Mouse (Mus musculus): ENCODE measurements around the gene Kcnn3.

Gene Kcnn3

DNA sequence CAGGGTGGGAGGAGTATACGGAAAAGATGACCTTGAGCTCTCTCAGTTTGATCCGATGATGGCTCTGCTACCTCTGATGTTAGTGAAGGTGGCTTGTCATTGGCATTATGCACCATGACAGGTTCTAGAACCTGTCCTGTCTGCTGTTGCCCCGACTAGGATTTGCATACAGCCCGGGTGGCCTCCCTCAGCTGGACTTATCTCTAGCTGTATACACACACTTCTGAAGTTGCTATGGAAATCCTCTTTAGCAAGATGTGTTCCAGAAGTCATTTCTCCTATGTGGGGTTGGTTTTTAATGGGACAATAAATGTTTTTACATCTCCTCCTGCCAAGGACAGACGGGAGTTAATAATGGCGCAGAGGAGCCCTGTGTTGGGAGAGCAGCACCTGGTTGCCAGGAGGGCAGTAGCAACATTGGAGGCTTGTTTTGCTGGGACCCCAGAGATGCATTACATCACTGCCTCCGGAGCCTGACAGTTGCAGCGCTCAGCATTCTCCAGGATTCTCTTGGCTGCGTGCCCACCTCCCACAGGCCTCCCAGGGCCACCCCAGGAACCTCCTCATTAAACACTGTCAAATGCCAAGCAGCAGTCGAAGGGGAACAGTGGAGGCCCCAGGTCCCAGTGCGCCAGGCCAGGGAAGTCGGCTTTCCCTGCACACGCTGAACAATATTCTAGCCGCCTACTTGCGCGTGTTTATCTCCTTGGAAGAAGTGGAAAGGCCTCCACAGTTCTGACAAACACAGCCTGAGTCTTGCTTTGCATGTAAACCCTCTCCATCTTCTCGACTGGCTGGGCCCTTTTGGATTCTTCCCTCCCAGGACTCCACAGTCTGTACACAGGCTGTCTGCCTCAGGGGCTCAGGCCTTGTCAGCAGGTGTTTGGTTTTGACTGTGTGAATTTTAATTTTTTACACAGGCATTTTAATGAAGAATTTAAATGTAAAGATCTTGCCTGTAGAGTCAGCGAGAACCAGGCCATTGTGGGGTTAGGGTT is 93.9 kb downstream of the Kcnn3 start:
- DNase-seq (ENCODE audit: low spot score in 2 of 2): no peak

DNA sequence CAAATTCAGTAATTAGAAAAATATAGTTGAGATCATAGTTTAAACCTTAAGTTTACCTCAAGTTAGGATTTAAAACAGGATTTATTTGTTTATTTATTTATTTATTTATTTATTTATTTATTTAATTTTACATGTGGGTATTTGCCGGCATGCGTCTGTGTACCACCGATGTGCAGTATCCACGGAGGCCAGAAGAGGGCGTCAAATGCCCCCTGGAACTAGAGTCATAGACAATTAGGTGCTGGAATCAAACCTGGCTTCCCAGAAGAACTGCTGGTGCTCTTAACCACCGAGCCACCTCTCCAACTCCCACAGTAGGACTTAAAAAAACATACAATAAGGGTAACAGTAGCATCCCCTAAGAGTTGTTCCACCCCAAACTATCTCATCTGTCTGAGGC is 96.9 kb downstream of the Kcnn3 start:
- DNase-seq (ENCODE audit: low spot score in 2 of 2): no peak

DNA sequence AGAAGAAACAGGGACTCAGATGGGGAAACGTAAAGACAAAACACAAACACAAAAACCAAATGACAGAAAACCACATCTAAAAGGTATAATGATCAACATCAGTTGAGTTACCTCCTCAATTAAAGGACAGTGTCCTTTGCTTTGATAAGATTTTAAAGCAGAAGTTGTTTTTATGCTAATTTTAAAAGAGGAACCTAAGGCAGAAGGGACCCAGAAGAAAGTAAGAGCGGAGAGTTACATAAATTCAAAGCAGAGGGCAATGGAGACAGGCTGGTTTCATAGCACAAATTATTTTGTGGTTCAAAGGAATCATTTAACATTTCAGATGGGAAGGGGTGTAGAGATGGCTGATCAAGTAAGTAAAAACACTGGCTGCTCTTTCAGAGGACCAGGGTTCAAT is 97.4 kb downstream of the Kcnn3 start:
- no peak for DNase-seq (ENCODE audit: low spot score in 2 of 2)

DNA sequence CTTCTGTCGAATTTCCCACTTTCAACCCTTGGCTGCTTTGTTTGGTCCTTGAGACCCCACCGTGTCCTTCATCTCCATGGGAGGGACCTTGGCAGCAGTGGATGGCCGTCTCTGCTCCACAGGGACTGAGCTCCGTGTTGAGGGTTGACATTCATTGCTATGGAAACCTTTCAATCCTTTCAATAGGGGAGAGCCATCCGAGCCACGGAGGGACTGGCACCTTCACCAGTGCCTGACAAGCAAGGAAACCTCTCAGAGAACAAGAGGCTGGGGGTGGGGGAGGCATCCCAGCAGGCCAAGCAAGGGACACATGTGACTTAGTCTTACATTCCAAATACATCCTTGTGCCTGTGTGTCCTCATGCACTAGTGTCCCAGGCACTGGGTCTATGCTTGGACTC is 102.9 kb downstream of the Kcnn3 start:
- no peak for DNase-seq (ENCODE audit: low spot score in 2 of 2)

DNA sequence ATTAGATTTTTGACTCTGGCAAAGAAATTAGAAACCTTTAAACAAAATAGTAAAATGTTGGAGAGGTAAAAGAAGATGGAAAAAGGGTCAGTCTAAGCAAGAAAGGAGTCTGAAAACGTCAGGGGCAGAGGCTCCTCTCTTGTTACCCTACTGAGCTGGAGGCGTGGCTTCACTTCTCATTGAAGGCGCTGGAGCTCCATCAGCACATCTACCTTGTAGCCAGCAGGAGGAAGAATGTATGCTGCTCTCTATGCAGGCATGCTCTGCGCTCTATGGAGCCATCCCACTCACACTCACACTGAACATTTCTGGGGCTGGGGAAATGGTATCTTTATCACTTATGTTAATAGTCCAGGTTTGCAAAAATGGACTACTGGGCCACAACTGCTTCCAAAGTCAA is 103.6 kb downstream of the Kcnn3 start:
- DNase-seq (ENCODE audit: low spot score in 2 of 2): no peak

DNA sequence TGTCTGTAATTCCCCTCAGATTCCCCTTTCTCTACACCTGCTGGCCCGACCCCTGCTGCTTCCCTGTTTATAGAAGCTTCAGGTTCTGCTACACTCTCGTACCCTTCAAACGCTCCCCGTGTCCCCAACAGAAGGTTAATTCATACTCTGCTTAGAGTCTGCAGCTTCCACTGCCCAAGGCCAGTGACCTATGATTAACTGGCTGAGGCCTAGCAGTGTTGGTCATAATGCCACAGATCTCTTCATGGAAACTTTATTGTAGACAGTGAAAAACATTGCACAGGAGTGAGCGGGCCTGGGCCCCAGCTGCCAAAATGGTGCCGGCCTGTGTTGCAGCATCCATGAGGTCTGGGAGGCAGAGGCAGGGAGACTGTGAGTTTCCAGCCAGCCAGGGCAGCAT is 104.0 kb downstream of the Kcnn3 start:
- DNase-seq (ENCODE audit: low spot score in 2 of 2): no peak

DNA sequence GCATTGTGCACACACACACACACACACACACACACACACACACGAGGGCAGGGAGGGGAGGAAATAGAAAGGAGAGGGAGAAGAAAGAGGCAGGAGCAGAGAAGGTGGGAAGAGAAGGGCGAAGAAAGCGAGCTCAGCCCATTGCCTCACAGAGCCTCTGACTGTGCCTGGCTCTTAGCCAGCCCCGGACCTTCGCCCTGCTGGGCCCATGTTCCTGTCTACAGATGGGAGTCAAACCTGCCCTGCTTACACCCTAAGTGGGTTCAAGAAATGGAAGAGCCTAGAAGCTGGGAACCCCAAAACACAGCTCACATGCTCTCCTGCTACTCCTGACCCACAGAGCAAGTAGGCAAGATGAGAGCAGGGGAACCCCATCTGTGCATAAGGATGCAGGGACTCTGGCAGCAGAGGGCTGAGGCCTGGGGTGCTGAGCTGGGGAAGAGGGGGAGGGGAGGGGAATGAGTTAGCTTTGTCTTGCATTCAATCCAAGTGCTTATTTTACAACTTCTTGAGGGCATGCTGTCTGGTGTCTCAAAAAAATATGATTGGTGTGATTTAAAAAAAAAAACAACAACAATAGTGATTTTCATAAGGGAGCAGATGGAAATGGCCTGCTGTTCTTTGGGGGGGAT is 105.0 kb downstream of the Kcnn3 start:
- no peak for DNase-seq (ENCODE audit: low spot score in 2 of 2)

DNA sequence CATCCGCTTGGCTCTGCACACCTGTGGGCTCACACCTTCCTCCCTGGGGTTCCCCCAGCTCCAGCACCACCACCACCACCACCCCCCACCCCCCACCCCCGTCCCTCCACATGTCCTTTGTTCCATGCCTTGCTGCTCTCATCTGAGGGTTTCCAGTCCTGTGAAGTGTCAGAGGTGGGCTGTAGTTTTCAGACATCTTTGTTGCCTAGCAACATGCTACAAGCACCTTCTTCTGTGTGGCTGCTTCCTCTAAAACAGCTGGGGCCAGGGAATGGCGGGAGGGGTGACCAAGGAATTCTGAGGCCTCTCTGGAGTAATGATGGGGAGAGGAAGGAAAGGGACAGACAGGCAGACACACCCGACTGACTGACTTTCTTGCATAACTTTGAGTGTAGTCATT is 106.6 kb downstream of the Kcnn3 start:
- DNase-seq (ENCODE audit: low spot score in 2 of 2): no peak

DNA sequence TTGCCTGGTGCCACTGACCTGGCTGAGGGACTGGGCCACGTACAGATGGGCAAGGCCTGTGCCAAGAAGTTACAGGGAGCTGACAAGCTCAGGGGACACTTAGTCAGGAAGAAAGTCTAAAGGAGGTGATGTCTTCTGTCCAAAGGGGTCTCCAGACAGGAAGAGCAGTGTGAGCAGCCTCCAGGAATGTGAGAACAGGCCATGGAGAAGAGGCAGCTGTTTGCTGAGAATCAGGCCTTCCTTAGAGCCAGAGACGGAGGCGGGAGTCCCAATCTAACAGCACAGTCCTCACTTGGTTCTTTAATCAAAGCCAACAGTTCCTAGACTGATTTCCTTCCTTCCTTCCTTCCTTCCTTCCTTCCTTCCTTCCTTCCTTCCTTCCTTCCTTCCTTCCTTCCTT is 109.8 kb downstream of the Kcnn3 start:
- no peak for DNase-seq (ENCODE audit: low spot score in 2 of 2)

DNA sequence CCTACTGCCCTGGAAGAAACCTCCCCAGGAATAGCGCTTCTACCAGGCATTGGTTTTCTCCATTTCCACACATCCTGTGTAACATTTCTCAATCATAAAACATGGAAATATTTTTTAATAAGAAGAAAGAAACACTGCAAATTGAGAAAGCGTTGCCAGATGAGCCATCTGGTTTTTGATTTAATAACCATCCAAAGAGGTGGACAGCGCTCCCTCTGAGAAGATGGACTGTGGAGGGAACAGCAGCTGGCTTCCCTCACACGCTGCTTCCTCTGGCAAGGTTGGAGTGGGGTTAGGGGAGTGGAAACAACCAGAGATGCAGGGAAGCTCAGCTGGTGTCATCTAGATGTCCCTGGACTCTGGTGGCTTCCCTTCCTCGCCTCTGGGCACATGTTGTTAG is 111.8 kb downstream of the Kcnn3 start:
- DNase-seq (ENCODE audit: low spot score in 2 of 2): no peak

DNA sequence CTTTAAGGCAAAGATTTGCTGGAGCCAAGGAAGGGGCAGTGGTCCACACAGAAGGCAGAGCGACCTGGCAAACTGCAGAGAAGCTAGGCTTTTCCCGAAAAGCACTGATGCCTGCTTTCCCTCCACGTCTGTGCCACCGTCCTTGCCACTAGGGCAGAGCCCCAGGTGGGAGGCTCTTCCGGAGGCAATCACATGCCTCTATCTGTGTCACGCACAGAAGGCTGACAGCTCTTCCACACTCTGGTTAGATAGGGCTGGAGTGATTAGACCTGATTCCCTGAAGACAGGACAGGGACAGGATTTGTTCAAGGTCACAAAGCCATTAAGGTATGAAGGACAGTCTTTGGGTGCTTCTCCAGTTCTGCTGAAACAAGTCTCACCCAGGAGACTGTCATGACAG is 113.6 kb downstream of the Kcnn3 start:
- no peak for DNase-seq (ENCODE audit: low spot score in 2 of 2)

DNA sequence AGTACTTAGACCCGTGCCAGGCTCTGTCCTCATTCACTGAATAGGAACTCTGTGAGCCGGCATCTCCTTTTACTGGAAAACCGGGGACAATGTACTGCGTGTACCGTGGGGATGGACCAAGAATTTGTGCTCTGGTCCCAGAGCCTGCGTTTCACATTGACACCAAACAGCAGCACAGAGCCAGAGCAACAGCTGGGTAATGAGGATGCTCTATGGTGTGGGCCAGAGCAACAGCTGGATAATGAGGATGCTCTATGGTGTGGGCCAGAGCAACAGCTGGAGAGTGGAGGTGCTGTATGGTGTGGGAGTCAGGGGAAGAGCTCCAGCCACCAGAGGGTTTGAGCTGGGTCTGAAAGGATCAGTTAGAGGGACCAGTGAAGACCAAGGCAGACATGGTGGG is 114.0 kb downstream of the Kcnn3 start:
- DNase-seq (ENCODE audit: low spot score in 2 of 2): no peak

DNA sequence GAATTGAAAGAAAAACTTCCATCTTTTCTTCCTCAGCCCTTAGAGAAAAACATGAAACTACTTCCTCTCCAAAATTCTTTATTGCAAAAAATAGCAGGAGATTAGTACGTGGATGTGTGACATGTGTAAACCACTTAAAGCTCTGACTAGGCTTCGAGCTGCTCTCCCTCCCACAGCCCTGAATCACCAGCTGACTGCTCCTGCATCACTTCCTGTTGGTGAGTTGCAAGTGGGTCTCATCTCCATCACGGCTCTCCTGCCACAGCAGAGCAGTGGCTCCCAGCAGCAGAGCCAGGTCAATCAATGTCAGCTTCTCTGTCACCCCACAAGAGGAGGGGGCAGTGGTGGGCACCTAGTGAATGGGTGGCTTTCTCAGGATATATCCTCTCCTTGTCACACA is 120.8 kb downstream of the Kcnn3 start:
- no peak for DNase-seq (ENCODE audit: low spot score in 2 of 2)

DNA sequence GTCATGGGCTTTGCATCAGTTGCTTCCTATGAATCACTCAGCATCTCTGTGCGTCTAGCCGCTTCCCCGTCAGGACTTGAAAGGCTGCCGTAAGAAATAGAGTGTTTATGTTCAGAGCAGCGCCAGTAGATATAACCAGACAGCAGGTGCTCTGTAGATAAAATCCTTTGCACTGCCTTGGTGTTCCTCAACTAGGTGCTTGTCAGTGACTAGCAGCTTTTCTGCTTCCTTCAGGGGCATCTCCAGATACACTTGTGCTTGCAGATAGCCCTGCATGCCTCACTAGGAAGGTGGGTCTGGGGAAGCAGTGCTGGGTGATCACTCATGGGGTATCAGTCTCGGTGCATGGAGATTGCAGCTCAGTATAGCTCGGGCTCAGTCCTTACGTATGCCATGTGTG is 123.4 kb downstream of the Kcnn3 start:
- DNase-seq (ENCODE audit: low spot score in 2 of 2): no peak

DNA sequence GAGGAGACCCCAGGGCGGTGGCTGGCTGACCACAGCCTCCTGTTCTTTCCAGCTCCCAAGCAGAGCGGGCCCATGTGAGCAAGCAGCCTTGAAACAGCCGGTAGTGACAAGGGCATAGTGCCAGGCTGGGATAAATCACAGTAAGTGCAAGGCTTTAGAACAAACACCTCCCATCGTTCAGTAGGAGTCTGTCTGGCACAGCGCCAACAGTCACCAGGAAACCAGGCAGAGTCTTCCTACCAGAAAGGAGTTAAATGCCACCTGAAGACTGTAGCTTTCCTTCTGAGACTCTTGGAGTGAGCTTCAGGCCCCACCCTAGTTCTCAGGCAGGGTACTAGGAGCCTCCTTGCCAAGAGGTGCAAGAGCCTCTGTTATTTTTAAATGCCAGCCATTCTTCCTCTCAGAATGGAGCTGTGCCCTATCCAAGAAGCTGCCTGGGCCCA is 126.9 kb downstream of the Kcnn3 start:
- no peak for DNase-seq (ENCODE audit: low spot score in 2 of 2)

DNA sequence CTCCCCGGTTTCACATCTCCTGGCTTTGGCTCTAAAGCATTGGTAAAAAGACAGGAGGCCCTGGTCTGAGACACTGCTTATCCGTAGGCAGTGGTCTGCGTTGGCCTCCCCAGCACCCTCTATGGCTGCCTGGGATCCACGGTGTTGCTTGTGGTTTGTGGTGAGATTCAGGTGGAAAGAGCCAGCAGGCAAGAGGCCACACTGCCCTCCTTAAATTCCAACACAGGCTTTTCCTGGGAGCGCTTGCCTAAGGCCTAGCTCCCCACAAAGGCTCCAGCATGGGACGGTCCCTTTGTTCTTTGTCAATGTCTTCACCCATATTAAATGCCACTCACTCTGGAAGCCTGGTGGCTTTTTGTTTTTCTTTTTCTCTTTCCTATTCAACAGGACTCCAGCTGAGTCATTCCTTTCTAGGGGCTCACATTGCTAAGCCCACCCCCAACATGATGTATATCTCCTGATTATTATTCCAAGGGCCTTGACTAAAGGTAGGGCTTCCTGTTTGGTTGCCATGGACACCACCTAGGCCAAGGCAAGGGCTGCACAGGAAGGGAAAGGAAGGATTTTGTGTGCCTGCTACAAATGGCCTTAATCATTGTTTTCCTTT is 127.4 kb downstream of the Kcnn3 start:
- no peak for DNase-seq (ENCODE audit: low spot score in 2 of 2)

DNA sequence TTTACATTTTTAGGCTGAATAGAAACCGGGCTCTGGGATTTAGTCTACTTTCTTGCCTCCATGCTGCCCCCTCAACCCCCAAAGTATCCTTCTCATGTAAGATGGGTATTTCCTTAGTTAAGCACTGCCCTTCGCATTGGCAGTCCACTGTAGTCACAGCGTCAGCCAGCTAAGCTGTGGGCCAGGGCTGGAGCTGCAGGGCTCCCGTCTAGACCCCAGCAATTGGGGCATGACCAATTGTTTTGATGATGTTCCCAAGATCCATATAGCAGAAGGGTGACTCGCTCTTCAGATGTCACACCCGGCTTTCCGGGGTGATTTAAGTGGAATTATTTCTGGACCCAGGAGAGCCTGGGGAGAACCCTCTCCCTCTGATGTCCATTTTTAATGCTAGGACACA is 129.9 kb downstream of the Kcnn3 start:
- DNase-seq (ENCODE audit: low spot score in 2 of 2): no peak

DNA sequence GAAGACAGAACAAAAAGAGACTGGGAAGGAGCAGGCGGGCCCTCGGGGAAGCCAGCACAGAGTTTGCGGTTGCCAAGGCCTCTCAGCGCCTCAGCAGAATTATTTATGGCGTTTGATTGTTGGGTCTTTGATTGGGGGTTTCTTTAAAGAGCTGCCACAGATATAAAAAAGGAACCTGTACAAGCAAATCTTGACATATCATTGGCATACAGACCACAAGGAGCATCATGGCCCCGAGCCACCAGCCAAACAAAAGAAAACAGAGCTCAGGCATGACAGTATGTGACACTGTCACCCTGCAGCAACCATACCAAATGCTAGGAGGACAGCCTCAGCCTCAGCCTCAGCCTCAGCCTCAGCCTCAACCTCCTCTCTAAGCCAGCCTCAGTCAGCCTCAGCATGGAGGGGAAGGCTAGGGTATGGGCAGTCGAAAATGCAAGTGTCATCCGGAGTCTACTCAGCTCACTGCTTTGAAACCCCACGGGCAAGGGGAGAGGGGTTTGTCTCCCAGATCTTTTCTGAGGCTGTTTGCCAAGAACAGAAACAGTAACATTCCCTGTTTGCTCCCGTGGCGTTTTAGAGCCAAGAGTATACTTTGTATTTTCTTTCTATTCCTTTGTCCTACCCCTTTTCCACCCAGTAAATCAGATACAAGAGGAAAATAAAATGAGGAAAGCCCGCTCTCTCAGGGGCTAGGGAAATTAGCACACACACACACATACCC is 133.4 kb downstream of the Kcnn3 start:
- no peak for DNase-seq (ENCODE audit: low spot score in 2 of 2)

DNA sequence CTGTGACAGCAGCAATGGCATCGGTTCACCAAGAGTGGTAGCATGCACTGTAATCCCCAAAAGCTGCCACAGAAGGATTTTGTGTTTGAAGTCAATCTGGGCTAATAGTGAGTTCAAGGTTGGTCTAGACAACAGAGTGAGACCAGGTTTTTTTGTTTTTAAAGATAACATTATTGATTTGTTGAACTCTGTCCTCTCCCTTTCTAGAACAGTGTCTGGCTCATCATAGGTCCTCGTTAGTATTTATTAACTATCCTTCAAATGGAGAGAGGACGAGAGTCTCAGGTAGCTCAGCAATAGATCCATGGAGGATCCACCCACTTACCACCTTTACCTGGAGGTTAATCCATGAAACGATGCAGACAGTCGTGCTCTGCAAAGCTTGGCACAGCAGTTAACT is 137.1 kb downstream of the Kcnn3 start:
- no peak for DNase-seq (ENCODE audit: low spot score in 2 of 2)

DNA sequence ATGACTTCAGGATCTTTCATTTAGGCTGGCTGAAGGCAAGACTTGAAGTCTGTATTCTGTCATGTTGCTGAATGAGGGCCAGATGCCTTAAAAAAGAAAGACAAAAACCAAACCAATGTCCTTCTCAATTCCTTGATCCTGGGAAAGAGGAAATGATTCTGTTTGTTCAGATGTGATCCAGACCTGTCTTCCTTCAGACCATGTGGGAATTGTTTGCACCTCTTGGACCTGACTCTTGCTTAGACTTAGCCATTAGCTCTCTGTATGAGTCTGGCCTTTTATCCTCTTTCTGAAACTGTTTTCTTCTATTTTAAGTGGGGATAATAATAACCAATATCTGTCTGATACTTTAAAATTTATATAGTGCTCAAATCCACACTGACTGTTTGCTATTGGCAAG is 138.5 kb downstream of the Kcnn3 start:
- no peak for DNase-seq (ENCODE audit: low spot score in 2 of 2)

DNA sequence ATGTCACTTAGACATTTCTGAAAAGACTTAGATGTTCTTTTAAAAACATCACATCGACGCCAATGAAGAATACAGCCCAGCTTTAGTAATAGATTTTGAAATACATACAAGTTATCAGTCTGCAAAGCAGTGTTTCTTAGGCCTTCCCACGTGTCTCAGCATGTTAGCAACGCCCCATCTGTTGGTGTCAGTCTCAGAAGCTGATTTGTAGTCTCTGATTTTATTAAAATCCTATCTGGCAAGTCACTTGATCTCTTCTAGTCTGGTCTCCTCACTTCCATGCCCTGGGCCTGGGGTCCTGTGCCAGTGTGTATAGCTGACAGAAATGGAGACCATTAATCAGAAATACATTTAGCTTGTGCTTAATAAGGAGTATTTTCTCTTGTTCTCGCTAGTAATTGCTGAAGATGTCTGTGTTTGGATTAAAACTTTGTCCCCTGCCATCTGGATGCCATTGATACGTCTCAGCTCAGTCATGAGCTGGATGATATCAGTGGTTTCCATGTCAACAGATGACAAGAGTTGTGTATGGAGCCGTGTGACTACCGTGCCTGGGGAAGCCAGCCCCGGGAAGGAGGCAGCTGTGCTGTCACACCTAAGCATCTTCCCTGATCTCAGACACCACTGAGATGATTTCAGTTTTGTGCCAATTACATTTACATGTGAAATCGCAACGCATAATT is 140.1 kb downstream of the Kcnn3 start:
- no peak for DNase-seq (ENCODE audit: low spot score in 2 of 2)

DNA sequence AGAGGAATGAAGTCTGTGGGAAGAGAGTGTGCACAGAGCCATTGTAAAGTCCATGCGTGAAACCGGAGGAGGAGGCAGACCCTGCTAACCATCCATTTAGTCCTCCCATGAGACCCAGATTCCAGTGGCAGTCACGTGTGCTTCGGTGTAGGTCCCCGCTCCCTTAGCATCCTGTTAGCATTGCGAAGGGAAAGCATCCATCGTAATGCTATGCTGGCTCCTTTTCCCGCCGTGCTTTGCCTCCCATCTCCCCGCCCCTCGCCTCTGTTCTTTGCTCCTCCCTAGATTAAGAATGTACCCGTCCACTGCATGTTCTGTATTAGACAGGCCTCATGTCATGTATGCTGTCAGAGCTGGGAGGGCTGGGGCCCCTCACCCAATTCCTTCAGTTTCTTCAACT is 144.8 kb downstream of the Kcnn3 start:
- no peak for DNase-seq (ENCODE audit: low spot score in 2 of 2)

All from thymus, postnatal 10 days (tissue).